27 mouse cellular contexts compared by ENCODE assay signal in genomic region chr9:119941407-119941806, GRCm38 (mm10). TPM values are rescaled to one million over a fixed set of nuclear protein-coding genes. Genes with fewer than 3 reads are reported as not detected.
"Had no signal": no experiment of that assay in that cellular context is flagged by ENCODE, and none has a peak within 500 bp of the region (broad histone marks: within the 10 kb centered on the region; RNA-seq: fewer than 3 reads in every experiment).

No protein-coding gene starts in this region.

- H3K9ac ChIP-seq: heart, embryonic 12.5 days; hindbrain, embryonic 12.5 days; hindbrain, embryonic 14.5 days; intestine, embryonic 15.5 days; limb, embryonic 15.5 days; liver, embryonic 12.5 days; liver, embryonic 14.5 days had no signal

- H3K27me3 ChIP-seq: heart, embryonic 12.5 days; hindbrain, embryonic 12.5 days; intestine, embryonic 15.5 days; limb, embryonic 15.5 days; liver, embryonic 12.5 days had no signal

- H3K27ac ChIP-seq: gastrocnemius, adult 2 months; heart, embryonic 10.5 days; hindbrain, embryonic 12.5 days; hindbrain, embryonic 14.5 days; intestine, embryonic 15.5 days; layer of hippocampus, adult 2 months; left cerebral cortex, adult 2 months; liver, embryonic 12.5 days; liver, embryonic 14.5 days had no signal

- DNase-seq: gastrocnemius, postnatal 10 days; gastrocnemius, postnatal 25 days; heart, adult 18-20 months; heart, postnatal 10 days; heart, postnatal 4 days; kidney, adult 18-20 months; kidney, adult 8-10 months; kidney, postnatal 10 days; kidney, postnatal 25 days; kidney, postnatal 4 days had no signal

- H3K4me3 ChIP-seq: gastrocnemius, adult 2 months; heart, embryonic 10.5 days; heart, embryonic 12.5 days; hindbrain, embryonic 10.5 days; hindbrain, embryonic 12.5 days; intestine, embryonic 15.5 days; layer of hippocampus, adult 2 months; left cerebral cortex, adult 2 months; limb, embryonic 15.5 days; liver, embryonic 12.5 days had no signal

- H3K9me3 ChIP-seq: heart, embryonic 10.5 days; heart, embryonic 12.5 days; hindbrain, embryonic 10.5 days; hindbrain, embryonic 12.5 days; intestine, embryonic 15.5 days; limb, embryonic 15.5 days; liver, embryonic 12.5 days had no signal

- ATAC-seq: hindbrain, embryonic 16.5 days; inflammation-experienced regulatory T-cells, adult 6 months; intestine, embryonic 15.5 days; intestine, postnatal 0 days; liver, embryonic 12.5 days had no signal

- H3K4me2 ChIP-seq: heart, embryonic 12.5 days; hindbrain, embryonic 12.5 days; hindbrain, embryonic 14.5 days; intestine, embryonic 15.5 days; limb, embryonic 15.5 days; liver, embryonic 12.5 days had no signal

- H3K36me3 ChIP-seq: heart, embryonic 10.5 days; heart, embryonic 12.5 days; hindbrain, embryonic 10.5 days; hindbrain, embryonic 12.5 days; intestine, embryonic 15.5 days; limb, embryonic 15.5 days; liver, embryonic 12.5 days had no signal

RNA-seq across cellular contexts. Expression of gene Ttc21a, which starts 4.0 kb away (rescaled TPM):
- total RNA-seq: gastrocnemius, adult 2 months; gastrocnemius, postnatal 25 days; heart, postnatal 10 days; heart, postnatal 25 days; liver, adult 2 months had no signal
- polyA plus RNA-seq: inflammation-experienced regulatory T-cells, adult 6 months; intestine, postnatal 0 days; liver, adult 2 months had no signal
